Mouse (Mus musculus): Measurements from ENCODE around the gene Tmem256. TPM values are rescaled to one million over a fixed set of nuclear protein-coding genes. Genes with fewer than 3 reads are reported as not detected.

Gene Tmem256
- polyA plus RNA-seq, 1 experiment from 2014 or later = 365 TPM

DNA sequence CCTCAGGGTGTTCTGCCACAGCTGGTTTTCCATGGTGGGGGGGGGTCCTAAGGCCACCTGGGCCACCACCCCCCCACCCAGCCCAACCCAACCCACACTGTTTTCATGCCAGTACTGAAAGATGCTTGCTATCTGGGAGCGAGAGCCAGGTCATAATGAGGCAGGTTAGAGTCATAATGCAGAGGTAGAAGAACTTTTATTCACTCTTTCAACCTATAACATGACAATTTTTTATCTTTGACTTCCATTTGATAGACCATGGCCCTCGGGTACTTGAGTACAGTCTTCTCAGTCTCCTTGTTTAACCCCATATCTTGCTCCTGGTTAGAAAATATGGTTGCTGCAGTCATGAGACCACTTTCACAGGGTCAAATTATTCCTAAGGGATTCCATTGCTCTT is 19.9 kb upstream of the Tmem256 start, which contains the start of gene Spem2:
Gene Spem2, minus strand, starts transcription at position 101 of the 400 bp plus-strand sequence.
- no peak within 1 kb of the TSS for H3K27ac ChIP-seq
- WGBS = 68% methylated on average over 2 of the region's 2 CpGs
- H3K9me3 ChIP-seq = no peaks in the 10 kb centered on the region
- no peaks in the 10 kb centered on the region for H3K36me3 ChIP-seq
- H3K4me2 ChIP-seq = no peak within 1 kb of the TSS
- no peaks in the 10 kb centered on the region for H3K27me3 ChIP-seq
- no peaks in the 10 kb centered on the region for H3K4me1 ChIP-seq
- H3K4me3 ChIP-seq = no peak within 1 kb of the TSS
- no peak within 1 kb of the TSS for H3K9ac ChIP-seq
- no peak for ATAC-seq (ENCODE audit: insufficient number of reproducible peaks, low FRiP score, low TSS enrichment, low read depth)

DNA sequence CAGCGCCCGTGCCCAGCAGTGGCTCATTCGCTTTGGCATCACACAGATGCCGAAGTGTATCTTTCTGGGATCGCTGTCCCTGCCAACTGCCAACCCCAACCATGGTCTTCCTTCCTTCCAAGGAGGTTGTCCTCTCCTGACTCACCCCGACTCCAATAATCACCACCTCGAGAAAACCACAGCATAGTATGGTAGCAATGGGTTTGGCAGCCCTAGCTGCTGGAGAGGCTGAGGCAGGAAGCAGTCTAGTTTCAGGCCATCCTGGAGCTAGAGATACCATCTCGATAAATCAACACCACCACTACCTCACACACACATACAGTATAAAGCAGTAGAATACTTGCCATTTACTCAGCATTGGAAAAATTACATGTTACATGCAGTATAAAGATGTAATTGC is 19.4 kb upstream of the Tmem256 start:
- Histone ChIP-seq H3K27me3 (no peaks in the 10 kb centered on the region), H3K4me3 (no peak overlapping the region), H3K36me3 (0 out of 2 replicates have a peak, but pooled peaks cover under 1% of the 10 kb centered on the region), H3K27ac (no peak overlapping the region), H3K9me3 (no peaks in the 10 kb centered on the region), H3K9ac (no peak overlapping the region), H3K4me2 (no peak overlapping the region), H3K4me1 (no peaks in the 10 kb centered on the region)
- 91% methylated on average over 8 of the region's 8 CpGs for WGBS
- ATAC-seq (ENCODE audit: insufficient number of reproducible peaks, low FRiP score, low TSS enrichment, low read depth) = no peak

DNA sequence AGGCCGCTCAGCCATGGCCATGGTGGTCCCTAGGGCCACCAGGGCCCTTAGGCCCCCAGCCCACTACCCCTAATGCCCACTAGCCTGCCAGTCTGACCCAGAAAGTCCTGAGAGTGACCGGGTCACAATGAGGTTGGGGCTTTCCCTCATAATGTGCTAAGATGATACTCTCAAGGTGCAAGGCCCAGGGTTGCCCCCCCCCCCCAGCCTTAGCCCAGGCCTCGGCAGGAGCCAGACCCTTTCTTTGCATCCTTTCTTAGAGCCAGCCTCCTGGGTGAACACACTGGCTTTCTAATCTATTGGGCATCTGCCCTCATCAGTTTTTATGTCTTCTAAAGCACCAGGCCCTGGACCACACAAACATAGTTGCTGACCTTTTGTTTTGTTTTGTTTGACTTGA is 16.2 kb upstream of the Tmem256 start, which contains the start of gene Spem1:
Gene Spem1, minus strand, starts transcription at position 101 of the 400 bp plus-strand sequence.
- Histone ChIP-seq H3K4me1 (no peaks in the 10 kb centered on the region), H3K4me3 (no peak within 1 kb of the TSS), H3K9me3 (no peaks in the 10 kb centered on the region), H3K27me3 (no peaks in the 10 kb centered on the region), H3K4me2 (no peak within 1 kb of the TSS), H3K36me3 (peaks cover 28% of the 10 kb centered on the region), H3K27ac (no peak within 1 kb of the TSS), H3K9ac (no peak within 1 kb of the TSS)
- no peak for ATAC-seq (ENCODE audit: insufficient number of reproducible peaks, low FRiP score, low TSS enrichment, low read depth)
- WGBS = 81% methylated on average over 3 of the region's 3 CpGs

DNA sequence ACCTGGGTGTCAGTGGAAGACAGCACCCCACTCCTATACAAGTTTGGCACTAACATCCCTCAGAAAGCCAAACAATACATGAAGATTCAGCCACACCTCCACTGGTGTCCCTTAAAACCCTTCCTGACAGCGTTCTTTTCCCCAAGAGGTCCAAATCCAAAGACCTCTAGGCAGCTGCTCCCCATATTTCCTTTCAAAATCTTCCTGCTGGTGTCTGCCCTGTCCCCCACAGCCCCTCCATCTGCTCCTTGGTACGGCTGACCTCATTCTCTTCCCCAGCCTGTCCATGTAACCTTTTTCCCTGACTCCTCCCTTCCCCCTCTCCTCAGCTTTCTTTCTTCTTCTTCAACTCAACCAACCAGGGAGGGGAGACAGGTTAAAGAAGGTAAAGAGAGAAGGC is 14.9 kb upstream of the Tmem256 start:
- Histone ChIP-seq H3K4me3 (no peak overlapping the region), H3K27me3 (no peaks in the 10 kb centered on the region), H3K9ac (no peak overlapping the region), H3K36me3 (peaks cover 42% of the 10 kb centered on the region), H3K4me1 (no peaks in the 10 kb centered on the region), H3K27ac (no peak overlapping the region), H3K9me3 (no peaks in the 10 kb centered on the region), H3K4me2 (no peak overlapping the region)
- no peak for ATAC-seq (ENCODE audit: insufficient number of reproducible peaks, low FRiP score, low TSS enrichment, low read depth)
- WGBS = 66% methylated on average over 2 of the region's 2 CpGs

DNA sequence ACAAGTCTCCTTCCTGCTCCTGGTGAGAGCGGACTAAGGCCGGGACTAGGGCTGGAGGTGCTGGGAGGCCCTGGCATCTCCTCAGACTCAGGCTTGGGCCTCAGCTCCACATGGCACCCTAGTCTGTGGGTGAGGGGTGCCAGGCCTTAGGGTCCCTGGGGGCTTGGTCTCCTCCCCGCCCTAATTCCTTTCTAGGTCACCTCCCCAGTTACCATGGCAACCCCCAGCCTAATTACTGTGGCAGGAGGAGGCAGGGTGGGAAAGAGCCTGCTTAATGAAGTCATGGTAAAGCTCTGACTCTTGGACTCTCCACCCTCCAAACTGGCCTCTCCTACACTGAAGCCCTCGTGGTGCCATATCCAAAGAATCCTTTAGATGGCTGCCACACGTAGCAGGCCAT is 9.5 kb upstream of the Tmem256 start:
- peaks cover 62% of the 10 kb centered on the region for H3K36me3 ChIP-seq
- H3K27me3 ChIP-seq = no peaks in the 10 kb centered on the region
- no peak overlapping the region for H3K4me3 ChIP-seq
- 70% methylated on average over 5 of the region's 5 CpGs for WGBS
- peaks cover 4% of the 10 kb centered on the region for H3K4me1 ChIP-seq
- no peak for ATAC-seq (ENCODE audit: insufficient number of reproducible peaks, low FRiP score, low TSS enrichment, low read depth)
- no peak overlapping the region for H3K27ac ChIP-seq
- H3K9ac ChIP-seq = no peak overlapping the region
- H3K9me3 ChIP-seq = no peaks in the 10 kb centered on the region
- no peak overlapping the region for H3K4me2 ChIP-seq

DNA sequence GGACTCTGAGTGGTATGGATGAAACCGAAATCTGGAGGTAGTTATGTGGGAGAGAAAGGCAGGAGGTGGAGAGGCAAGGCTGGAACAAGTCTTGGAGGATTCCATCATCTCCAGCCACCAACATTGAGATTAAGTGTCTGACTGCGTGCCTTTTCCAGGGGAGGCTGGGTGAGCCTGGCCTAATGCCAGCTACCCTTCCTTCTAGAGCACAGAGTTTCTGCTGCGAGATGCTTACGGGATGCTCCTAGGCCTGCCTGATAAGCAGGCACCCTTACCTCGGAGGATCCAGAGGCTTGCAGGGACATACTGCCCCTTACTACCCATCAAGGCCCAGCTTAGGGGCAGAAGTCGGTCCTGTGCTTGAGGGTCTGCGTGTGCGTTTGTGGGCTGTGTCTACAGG is 4.8 kb upstream of the Tmem256 start:
- Histone ChIP-seq H3K27ac (no peak overlapping the region), H3K27me3 (no peaks in the 10 kb centered on the region), H3K4me3 (peak overlapping the region; percentile 45), H3K4me2 (peak overlapping the region; percentile 89), H3K9me3 (no peaks in the 10 kb centered on the region), H3K36me3 (peaks cover 20% of the 10 kb centered on the region), H3K4me1 (peaks cover 37% of the 10 kb centered on the region), H3K9ac (peak overlapping the region; percentile 50; the same call in 1 of the 2 replicates)
- 54% methylated on average over 8 of the region's 8 CpGs for WGBS
- no peak for ATAC-seq (ENCODE audit: insufficient number of reproducible peaks, low FRiP score, low TSS enrichment, low read depth)

DNA sequence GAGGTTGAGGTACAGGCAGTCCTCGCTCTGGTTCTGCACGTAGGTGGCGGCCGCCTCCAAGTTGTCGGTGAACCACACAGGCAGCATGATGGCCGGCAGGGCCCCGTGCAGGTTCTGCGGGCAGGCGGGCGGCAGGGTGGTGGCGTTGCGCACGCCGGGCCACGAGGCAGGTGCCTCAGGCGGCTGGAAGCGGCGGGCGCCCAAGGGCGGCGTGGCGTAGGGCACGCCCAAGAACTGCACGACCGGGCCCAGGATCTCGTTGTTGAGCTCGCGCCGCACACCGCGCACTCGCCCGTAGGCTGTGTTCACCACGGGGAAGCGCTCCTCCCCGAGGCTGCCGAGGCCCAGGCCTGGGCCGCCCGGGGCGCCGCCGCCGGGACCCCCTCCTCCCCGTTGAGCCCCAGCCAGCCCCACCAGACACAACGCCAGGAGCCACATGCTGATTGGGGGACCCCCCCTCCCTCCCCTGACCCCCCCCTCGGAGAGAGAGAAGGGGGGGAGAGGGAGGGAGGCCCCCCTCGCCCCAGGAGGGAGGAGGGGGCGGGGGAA is 4.2 kb upstream of the Tmem256 start:
- H3K4me3 ChIP-seq = peak overlapping the region; percentile 45
- ATAC-seq (ENCODE audit: insufficient number of reproducible peaks, low FRiP score, low TSS enrichment, low read depth) = no peak
- H3K27me3 ChIP-seq = no peaks in the 10 kb centered on the region
- 9% methylated on average over 28 of the region's 48 CpGs for WGBS
- H3K4me1 ChIP-seq = peaks cover 40% of the 10 kb centered on the region
- H3K36me3 ChIP-seq = peaks cover 16% of the 10 kb centered on the region
- peak overlapping the region; percentile 11; the same call in 1 of the 2 replicates for H3K27ac ChIP-seq
- no peaks in the 10 kb centered on the region for H3K9me3 ChIP-seq
- peak overlapping the region; percentile 50; the same call in 1 of the 2 replicates for H3K9ac ChIP-seq
- peak overlapping the region; percentile 89 for H3K4me2 ChIP-seq

DNA sequence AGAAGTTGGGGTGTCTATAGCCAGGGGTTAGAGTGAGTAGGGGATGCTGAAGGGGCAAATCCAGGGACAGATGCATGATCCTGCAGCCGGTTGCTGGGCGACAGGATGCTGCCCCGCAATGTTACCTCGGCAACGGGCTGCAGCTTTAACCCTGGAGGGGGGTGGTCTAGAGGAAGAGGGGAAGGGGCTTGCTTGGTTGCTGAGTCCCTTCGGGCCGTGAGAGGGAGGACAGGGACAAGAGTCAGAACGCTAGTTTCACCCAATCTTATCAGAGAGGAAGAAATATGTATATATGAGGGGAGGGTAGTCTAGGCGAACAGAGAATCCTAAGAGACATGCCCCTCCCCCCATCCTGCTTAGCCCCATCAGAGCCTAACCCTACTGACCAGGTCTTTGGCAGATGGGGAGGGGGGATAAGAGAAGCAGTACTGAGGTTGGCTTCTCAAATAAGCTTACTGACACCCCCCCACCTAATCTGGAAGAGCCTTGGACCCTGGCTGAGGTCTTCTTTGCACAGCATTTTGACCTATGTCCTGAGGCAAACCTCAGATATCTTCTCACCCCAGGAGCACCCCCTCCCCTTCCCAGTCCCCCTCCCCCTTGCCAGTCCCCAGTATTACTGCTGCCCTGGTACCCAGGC is 2.9 kb upstream of the Tmem256 start:
- H3K9ac ChIP-seq = peak overlapping the region; percentile 4; the same call in 1 of the 2 replicates
- H3K4me2 ChIP-seq = peak overlapping the region; percentile 89
- no peaks in the 10 kb centered on the region for H3K27me3 ChIP-seq
- H3K4me1 ChIP-seq = peaks cover 43% of the 10 kb centered on the region
- H3K4me3 ChIP-seq = peak overlapping the region; percentile 70
- peaks cover 12% of the 10 kb centered on the region for H3K36me3 ChIP-seq
- H3K9me3 ChIP-seq = no peaks in the 10 kb centered on the region
- H3K27ac ChIP-seq = no peak overlapping the region
- WGBS = 18% methylated on average over 9 of the region's 9 CpGs
- no peak for ATAC-seq (ENCODE audit: insufficient number of reproducible peaks, low FRiP score, low TSS enrichment, low read depth)

DNA sequence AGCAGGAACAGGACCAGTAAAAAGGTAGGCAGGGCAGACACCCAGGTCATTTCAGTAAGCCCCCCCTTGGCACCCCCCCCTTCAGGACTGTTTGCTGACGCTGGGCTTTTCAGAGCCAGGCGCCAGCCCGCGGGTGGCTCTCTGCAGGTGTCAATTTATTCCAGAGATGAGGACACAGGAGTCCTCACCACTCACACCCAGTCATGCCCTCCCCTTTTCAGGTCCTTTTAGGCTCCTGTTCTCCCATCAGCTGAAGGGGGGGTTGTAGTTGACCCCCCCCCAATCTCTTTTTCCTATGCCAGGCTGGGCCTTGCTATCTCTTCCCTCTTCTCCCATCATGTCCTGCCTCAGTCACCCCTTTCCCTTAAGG is 2.4 kb upstream of the Tmem256 start:
- Histone ChIP-seq H3K27me3 (no peaks in the 10 kb centered on the region), H3K36me3 (peaks cover 12% of the 10 kb centered on the region), H3K4me3 (peak overlapping the region; percentile 70), H3K4me2 (peak overlapping the region; percentile 89), H3K27ac (no peak overlapping the region), H3K9me3 (no peaks in the 10 kb centered on the region), H3K9ac (0 out of 2 replicates have a peak overlapping the region, but pooled peaks have one; percentile 4), H3K4me1 (peaks cover 43% of the 10 kb centered on the region)
- WGBS = 11% methylated on average over 4 of the region's 4 CpGs
- no peak for ATAC-seq (ENCODE audit: insufficient number of reproducible peaks, low FRiP score, low TSS enrichment, low read depth)

DNA sequence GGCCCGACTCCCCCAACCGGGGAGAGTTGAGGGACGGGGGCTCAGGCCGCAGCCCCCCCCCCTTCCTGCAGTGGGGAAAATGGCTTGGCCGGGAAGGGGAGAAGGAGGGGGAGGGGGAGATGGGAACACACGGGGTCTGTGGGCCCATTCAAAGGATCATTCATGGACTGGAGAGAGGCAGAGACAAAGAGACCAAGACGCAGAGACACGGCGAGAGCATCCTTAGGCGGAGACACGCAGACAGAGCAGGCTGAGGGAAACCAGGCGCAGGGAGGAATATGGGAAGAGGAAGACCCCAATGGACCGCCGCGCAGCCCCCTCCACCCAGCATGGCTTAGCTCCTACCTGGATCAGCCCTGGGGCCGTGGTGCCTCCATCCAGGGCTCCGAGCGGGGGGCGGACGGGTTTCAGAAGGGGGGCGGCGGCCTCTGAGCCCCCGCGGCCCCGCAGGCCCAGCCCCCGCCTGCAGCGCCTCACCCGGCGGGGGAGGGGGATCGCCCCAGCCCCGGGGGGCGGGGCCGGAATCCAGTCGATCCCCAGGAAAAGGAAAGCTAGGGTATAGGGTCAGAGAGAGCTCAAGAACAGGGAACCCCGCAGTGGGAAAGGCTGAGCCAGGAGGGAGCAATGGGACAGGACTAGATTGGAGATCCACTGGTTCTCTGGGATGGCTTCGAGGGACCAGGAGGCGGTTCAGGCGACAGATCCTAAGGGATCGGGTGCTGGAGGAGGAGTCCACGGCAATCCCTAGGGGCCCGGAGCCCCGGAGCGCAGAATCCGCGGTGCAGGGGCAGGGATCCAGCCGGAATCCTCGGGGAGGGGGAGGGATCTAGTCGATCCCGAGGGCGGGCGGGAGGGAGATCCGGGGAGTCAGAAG is 1.4 kb upstream of the Tmem256 start:
- no peaks in the 10 kb centered on the region for H3K9me3 ChIP-seq
- ATAC-seq (ENCODE audit: insufficient number of reproducible peaks, low FRiP score, low TSS enrichment, low read depth) = no peak
- H3K4me2 ChIP-seq = peak overlapping the region; percentile 89
- peaks cover 6% of the 10 kb centered on the region for H3K36me3 ChIP-seq
- H3K9ac ChIP-seq = peak overlapping the region; percentile 68
- peak overlapping the region; percentile 70 for H3K4me3 ChIP-seq
- WGBS = under 1% methylated on average over 52 of the region's 52 CpGs
- H3K27ac ChIP-seq = peak overlapping the region; percentile 94
- H3K27me3 ChIP-seq = no peaks in the 10 kb centered on the region
- H3K4me1 ChIP-seq = peaks cover 43% of the 10 kb centered on the region

DNA sequence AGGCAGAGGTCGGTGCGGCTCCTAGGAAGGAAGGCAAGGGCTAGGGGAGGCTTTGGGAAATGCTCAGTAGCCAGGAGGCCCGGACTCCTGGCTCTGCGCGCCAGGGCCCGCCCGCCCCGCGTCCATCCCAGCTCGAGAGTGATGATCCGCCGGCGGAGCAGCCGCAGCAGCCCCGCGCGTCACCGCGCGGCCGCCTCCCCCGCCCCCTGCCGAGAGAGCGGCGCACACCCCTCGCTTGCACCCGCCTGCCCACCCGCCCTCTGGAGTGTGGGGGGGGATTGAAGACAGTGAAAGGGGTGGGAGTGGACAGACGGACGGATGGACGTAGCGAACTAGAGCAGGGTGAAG is 736 bp upstream of the Tmem256 start, which contains the start of gene Nlgn2:
Gene Nlgn2, minus strand, starts transcription at position 181 of the 348 bp plus-strand sequence.
- Histone ChIP-seq H3K27ac (peak within 1 kb of the TSS; percentile 94), H3K9ac (peak within 1 kb of the TSS; percentile 68), H3K36me3 (peaks cover 2% of the 10 kb centered on the region), H3K9me3 (no peaks in the 10 kb centered on the region), H3K27me3 (no peaks in the 10 kb centered on the region), H3K4me3 (peak within 1 kb of the TSS; percentile 70), H3K4me2 (peak within 1 kb of the TSS; percentile 89), H3K4me1 (peaks cover 43% of the 10 kb centered on the region)
- 0% methylated on average over 32 of the region's 32 CpGs for WGBS
- ATAC-seq (ENCODE audit: insufficient number of reproducible peaks, low FRiP score, low TSS enrichment, low read depth) = no peak; the same call in 1 of the 2 replicates

DNA sequence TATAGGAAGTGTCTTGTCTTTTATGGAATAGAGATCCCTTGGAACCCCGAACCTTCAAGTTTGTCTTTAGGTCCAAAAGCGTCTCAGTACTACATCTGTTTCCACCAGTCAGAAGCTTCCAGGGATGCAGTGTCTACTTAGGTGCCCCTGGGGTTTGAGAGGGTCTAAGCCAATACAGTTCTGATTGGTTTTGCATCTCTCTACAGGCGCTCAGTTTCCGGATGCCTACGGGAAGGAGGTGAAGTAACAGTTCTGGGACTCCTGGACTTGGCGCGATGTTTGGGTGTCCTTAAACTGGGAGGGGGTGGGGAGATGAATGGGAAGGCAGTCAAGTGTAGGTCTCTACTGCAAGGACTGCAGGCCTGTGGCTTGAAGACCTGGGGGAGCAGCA is 395 bp downstream of the Tmem256 start:
- ATAC-seq (ENCODE audit: insufficient number of reproducible peaks, low FRiP score, low TSS enrichment, low read depth) = no peak
- 2% methylated on average over 7 of the region's 7 CpGs for WGBS
- H3K9ac ChIP-seq = peak overlapping the region; percentile 62
- no peaks in the 10 kb centered on the region for H3K27me3 ChIP-seq
- peak overlapping the region; percentile 89 for H3K4me2 ChIP-seq
- peak overlapping the region; percentile 70 for H3K4me3 ChIP-seq
- H3K36me3 ChIP-seq = no peaks in the 10 kb centered on the region; the same call in 1 of the 2 replicates
- peaks cover 40% of the 10 kb centered on the region for H3K4me1 ChIP-seq
- H3K27ac ChIP-seq = peak overlapping the region; percentile 94
- no peaks in the 10 kb centered on the region for H3K9me3 ChIP-seq

All from limb, embryonic 15.5 days (tissue).